Mouse (Mus musculus) neural tube, embryonic 14.5 days (tissue): ENCODE measurements around the gene G3bp2. TPM values are rescaled to one million over a fixed set of nuclear protein-coding genes. Genes with fewer than 3 reads are reported as not detected.
A peak's percentile ranks its signal among the peaks of the same experiment; 100 is the strongest.

ENCODE experiments used
- ATAC-seq: fragments of 200-750 bp; cut with Nextera tagmentation; 2 replicates; pipeline ENCODE4 v1.8.0; 2017; ENCODE audit warnings: low read depth, mild to moderate bottlenecking, moderate TSS enrichment, moderate library complexity
- H3K27ac ChIP-seq: fragments of 300-500 bp; sonication (generic); 2 replicates; pipeline ENCODE4 v1.5.1; 2014; ENCODE audit warnings: low read depth, mild to moderate bottlenecking, control low read depth, low read length, moderate library complexity, mixed read lengths
- H3K27me3 ChIP-seq: fragments of 300-500 bp; sonication (generic); 2 replicates; pipeline ENCODE4 v1.6.1; 2014; ENCODE audit warnings: low read length; ENCODE audit not compliant: control insufficient read depth, insufficient read depth
- H3K36me3 ChIP-seq: fragments of 300-500 bp; sonication (generic); 2 replicates; pipeline ENCODE4 v1.6.1; 2014; ENCODE audit warnings: low read length, mixed read lengths; ENCODE audit not compliant: control insufficient read depth, insufficient read depth
- H3K4me1 ChIP-seq: fragments of 300-500 bp; sonication (generic); 2 replicates; pipeline ENCODE4 v1.6.1; 2014; ENCODE audit warnings: low read length; ENCODE audit not compliant: control insufficient read depth, insufficient read depth
- H3K4me2 ChIP-seq: fragments of 300-500 bp; sonication (generic); 2 replicates; pipeline ENCODE4 v1.6.1; 2014; ENCODE audit warnings: mild to moderate bottlenecking, low read depth, low read length, control low read depth
- H3K4me3 ChIP-seq: fragments of 300-500 bp; sonication (generic); 2 replicates; pipeline ENCODE4 v1.5.1; 2014; ENCODE audit warnings: low read depth, low read length, control low read depth, mixed read lengths
- H3K9ac ChIP-seq: fragments of 300-500 bp; sonication (generic); replicated peaks from 2 replicates; pipeline ENCODE4 v1.6.1; 2014; ENCODE audit warnings: low read depth, mild to moderate bottlenecking, control low read depth, low read length, mixed read lengths
- H3K9me3 ChIP-seq: fragments of 300-500 bp; sonication (generic); 2 replicates; pipeline ENCODE4 v1.6.1; 2016; ENCODE audit warnings: low read length; ENCODE audit not compliant: control insufficient read depth
- WGBS: fragments of 180-500 bp; shearing (Covaris S2); extraction: QIAGEN DNeasy Blood & Tissue Kit; methylation state at CpG from one replicate; pipeline ENCODE4 v1.1.7; 2014; 5-methylcytosine and 5-hydroxymethylcytosine counted together
- polyA plus RNA-seq: library from polyadenylated mRNA; unstranded; fragments of >200 nt; fragmentation: Nextera tagmentation; extraction: Ambion mirVana; gene quantifications from 2 replicates; pipeline ENCODE4 v1.2.1, GENCODE M21; 2014

G3bp2 gene
- polyA plus RNA-seq, 1 experiment from 2014 or later = 408 TPM

- Histone ChIP-seq H3K4me3 (no peak overlapping the region), H3K9me3 (no peaks in the 10 kb centered on the region), H3K27me3 (no peaks in the 10 kb centered on the region), H3K36me3 (no peaks in the 10 kb centered on the region; the same call in 1 of the 2 replicates), H3K27ac (no peak overlapping the region), H3K4me2 (no peak overlapping the region), H3K4me1 (no peaks in the 10 kb centered on the region; the same call in 1 of the 2 replicates), H3K9ac (no peak overlapping the region)
- ATAC-seq = no peak
- 86% methylated on average over 4 of the region's 4 CpGs for WGBS
Observed at GRCm38 (mm10) chr5:92121636-92122035, 38.1 kb upstream of the G3bp2 start.

GRCm38 (mm10) chr5:92117823-92118403, 34.4 kb upstream of the G3bp2 start:
- WGBS = 48% methylated on average over 12 of the region's 12 CpGs
- Histone ChIP-seq H3K4me3 (no peak overlapping the region), H3K9me3 (no peaks in the 10 kb centered on the region), H3K4me1 (peaks cover under 1% of the 10 kb centered on the region; the same call in 1 of the 2 replicates), H3K9ac (no peak overlapping the region), H3K36me3 (no peaks in the 10 kb centered on the region; the same call in 1 of the 2 replicates), H3K27me3 (no peaks in the 10 kb centered on the region), H3K4me2 (no peak overlapping the region), H3K27ac (no peak overlapping the region)
- peak; percentile 86 for ATAC-seq

- ATAC-seq = no peak
- no peaks in the 10 kb centered on the region for H3K9me3 ChIP-seq
- no peak overlapping the region for H3K9ac ChIP-seq
- no peaks in the 10 kb centered on the region; the same call in 1 of the 2 replicates for H3K36me3 ChIP-seq
- WGBS = 88% methylated on average over 2 of the region's 2 CpGs
- peaks cover 4% of the 10 kb centered on the region; the same call in 1 of the 2 replicates for H3K4me1 ChIP-seq
- no peak overlapping the region for H3K27ac ChIP-seq
- no peak overlapping the region for H3K4me3 ChIP-seq
- no peaks in the 10 kb centered on the region for H3K27me3 ChIP-seq
- no peak overlapping the region for H3K4me2 ChIP-seq
Observed at GRCm38 (mm10) chr5:92114939-92115338, 31.4 kb upstream of the G3bp2 start.

GRCm38 (mm10) chr5:92114223-92114622, 30.7 kb upstream of the G3bp2 start:
- H3K4me2 ChIP-seq = no peak overlapping the region
- ATAC-seq = no peak
- peaks cover 4% of the 10 kb centered on the region; the same call in 1 of the 2 replicates for H3K4me1 ChIP-seq
- H3K9me3 ChIP-seq = no peaks in the 10 kb centered on the region
- H3K4me3 ChIP-seq = no peak overlapping the region
- 95% methylated on average over 6 of the region's 6 CpGs for WGBS
- H3K27me3 ChIP-seq = no peaks in the 10 kb centered on the region
- no peak overlapping the region for H3K9ac ChIP-seq
- no peak overlapping the region for H3K27ac ChIP-seq
- no peaks in the 10 kb centered on the region for H3K36me3 ChIP-seq

- H3K4me2 ChIP-seq = no peak overlapping the region
- H3K4me3 ChIP-seq = no peak overlapping the region
- WGBS = 91% methylated on average over 7 of the region's 7 CpGs
- H3K36me3 ChIP-seq = no peaks in the 10 kb centered on the region
- no peak overlapping the region for H3K27ac ChIP-seq
- no peak for ATAC-seq
- H3K27me3 ChIP-seq = no peaks in the 10 kb centered on the region
- H3K4me1 ChIP-seq = peaks cover 4% of the 10 kb centered on the region; the same call in 1 of the 2 replicates
- no peaks in the 10 kb centered on the region for H3K9me3 ChIP-seq
- H3K9ac ChIP-seq = no peak overlapping the region
Observed at GRCm38 (mm10) chr5:92113484-92113883, 30.0 kb upstream of the G3bp2 start.

GRCm38 (mm10) chr5:92112585-92112984, 29.1 kb upstream of the G3bp2 start:
- H3K9ac ChIP-seq = no peak overlapping the region
- H3K27ac ChIP-seq = no peak overlapping the region
- H3K9me3 ChIP-seq = no peaks in the 10 kb centered on the region
- no peaks in the 10 kb centered on the region for H3K36me3 ChIP-seq
- no peak overlapping the region for H3K4me3 ChIP-seq
- 2% methylated on average over 10 of the region's 10 CpGs for WGBS
- H3K4me2 ChIP-seq = 0 out of 2 replicates have a peak overlapping the region, but pooled peaks have one; percentile 5
- no peak for ATAC-seq
- peaks cover 4% of the 10 kb centered on the region; the same call in 1 of the 2 replicates for H3K4me1 ChIP-seq
- no peaks in the 10 kb centered on the region for H3K27me3 ChIP-seq

GRCm38 (mm10) chr5:92112175-92112574, 28.7 kb upstream of the G3bp2 start:
- 0 out of 2 replicates have a peak, but pooled peaks cover 4% of the 10 kb centered on the region for H3K4me1 ChIP-seq
- no peaks in the 10 kb centered on the region for H3K36me3 ChIP-seq
- H3K9ac ChIP-seq = no peak overlapping the region
- H3K9me3 ChIP-seq = no peaks in the 10 kb centered on the region
- 3% methylated on average over 6 of the region's 6 CpGs for WGBS
- ATAC-seq = no peak
- H3K4me2 ChIP-seq = no peak overlapping the region
- no peak overlapping the region for H3K4me3 ChIP-seq
- H3K27ac ChIP-seq = no peak overlapping the region
- no peaks in the 10 kb centered on the region for H3K27me3 ChIP-seq

- Histone ChIP-seq H3K9ac (no peak overlapping the region), H3K4me2 (no peak overlapping the region), H3K27me3 (no peaks in the 10 kb centered on the region), H3K4me1 (0 out of 2 replicates have a peak, but pooled peaks cover 4% of the 10 kb centered on the region), H3K9me3 (no peaks in the 10 kb centered on the region), H3K27ac (no peak overlapping the region), H3K4me3 (no peak overlapping the region), H3K36me3 (no peaks in the 10 kb centered on the region)
- WGBS = 92% methylated on average over 5 of the region's 5 CpGs
- ATAC-seq = no peak
Observed at GRCm38 (mm10) chr5:92110818-92111355, 27.4 kb upstream of the G3bp2 start.

- no peak overlapping the region for H3K9ac ChIP-seq
- H3K9me3 ChIP-seq = no peaks in the 10 kb centered on the region
- no peaks in the 10 kb centered on the region for H3K27me3 ChIP-seq
- no peak for ATAC-seq
- WGBS = 85% methylated on average over 4 of the region's 4 CpGs
- H3K4me2 ChIP-seq = no peak overlapping the region
- H3K4me1 ChIP-seq = no peaks in the 10 kb centered on the region
- H3K36me3 ChIP-seq = no peaks in the 10 kb centered on the region
- no peak overlapping the region for H3K27ac ChIP-seq
- no peak overlapping the region for H3K4me3 ChIP-seq
Observed at GRCm38 (mm10) chr5:92107282-92107681, 23.8 kb upstream of the G3bp2 start.
